Mouse (Mus musculus): ENCODE measurements around the gene Tle3.

- TF ChIP-seq HCFC1 (IDR thresholded peaks at IDR 0.05; ENCODE audit: borderline replicate concordance, insufficient read depth, low read length) = no peak
- no peak for TF ChIP-seq MAFK (IDR thresholded peaks at IDR 0.05; ENCODE audit: insufficient read depth, low read depth, low read length)
- TF ChIP-seq ZC3H11A (IDR thresholded peaks at IDR 0.05; ENCODE audit: borderline replicate concordance, low read depth, low read length) = no peak
These were observed 54.3 kb downstream of the Tle3 start for GRCm38 (mm10) chr9:61426493-61426892.

All from ES-E14 (cell line).